31 mouse cellular contexts compared by ENCODE assay signal in genomic region chr11:59962590-59962989, GRCm38 (mm10). TPM values are rescaled to one million over a fixed set of nuclear protein-coding genes. Genes with fewer than 3 reads are reported as not detected.
DNase-seq lines count a peak whose midpoint lies in the region; ATAC-seq and TF ChIP-seq lines count a peak whose summit lies in the region.
"Had no signal": no experiment of that assay in that cellular context is flagged by ENCODE, and none has a peak within 500 bp of the region (broad histone marks: within the 10 kb centered on the region; RNA-seq: fewer than 3 reads in every experiment).

No protein-coding gene starts in this region.

- peak overlapping the region; percentile 26; the same call in 1 of the 2 replicates for H3K27ac ChIP-seq in heart, embryonic 10.5 days
- H3K27ac ChIP-seq in layer of hippocampus, adult 2 months: peak overlapping the region; percentile 88
- H3K27ac ChIP-seq in brown adipose tissue, adult 24 weeks (replicated peaks; ENCODE audit: low read depth, low read length): peak overlapping the region; percentile 61
- H3K27ac ChIP-seq in forebrain, embryonic 16.5 days (ENCODE audit: low read length): no peak overlapping the region
- H3K27ac ChIP-seq: embryonic facial prominence, embryonic 13.5 days; forebrain, embryonic 10.5 days; forebrain, embryonic 15.5 days; hindbrain, embryonic 12.5 days; hindbrain, postnatal 0 days; intestine, embryonic 15.5 days; limb, embryonic 10.5 days; limb, embryonic 15.5 days; liver, embryonic 14.5 days; lung, embryonic 15.5 days; midbrain, embryonic 13.5 days; neural tube, embryonic 13.5 days; stomach, postnatal 0 days had no signal

- H3K4me2 ChIP-seq in forebrain, embryonic 16.5 days (ENCODE audit: low read length): no peak overlapping the region
- H3K4me2 ChIP-seq: forebrain, embryonic 15.5 days; hindbrain, embryonic 12.5 days; midbrain, embryonic 13.5 days; neural tube, embryonic 13.5 days had no signal

- peaks cover 11% of the 10 kb centered on the region for H3K27me3 ChIP-seq in heart, embryonic 10.5 days (ENCODE audit: insufficient read depth, poor library complexity, severe bottlenecking)
- peaks cover 14% of the 10 kb centered on the region for H3K27me3 ChIP-seq in forebrain, embryonic 16.5 days (replicated peaks; ENCODE audit: control insufficient read depth, insufficient read depth, low read length)
- H3K27me3 ChIP-seq: CH12.LX had no signal

- no peak for ATAC-seq in forebrain, embryonic 16.5 days
- ATAC-seq: activated CD4-positive, CD25-positive, alpha-beta regulatory T cell, adult 4 months; forebrain, embryonic 15.5 days; hindbrain, postnatal 0 days; intestine, embryonic 15.5 days; midbrain, embryonic 13.5 days had no signal

- peaks cover 21% of the 10 kb centered on the region for H3K36me3 ChIP-seq in heart, embryonic 10.5 days
- H3K36me3 ChIP-seq in forebrain, embryonic 16.5 days (ENCODE audit: control insufficient read depth, insufficient read depth): peaks cover 10% of the 10 kb centered on the region; the same call in 1 of the 2 replicates

- TF ChIP-seq CTCF in layer of hippocampus, adult 2 months (conservative IDR thresholded peaks at IDR 0.05): no peak

- DNase-seq in adrenal gland, postnatal 10 days: peak; percentile 68
- DNase-seq in adrenal gland, postnatal 25 days: no peak
- no peak for DNase-seq in heart, embryonic 10.5 days (ENCODE audit: low spot score)
- no peak for DNase-seq in heart, postnatal 25 days (ENCODE audit: low spot score)
- no peak for DNase-seq in layer of hippocampus, adult 2 months (ENCODE audit: low spot score in 2 of 2)
- no peak for DNase-seq in layer of hippocampus, adult 18-20 months (ENCODE audit: low spot score in 2 of 2)
- DNase-seq: adrenal gland, adult 2 months; cerebellum, adult 18-20 months; cerebellum, postnatal 10 days; gastrocnemius, postnatal 10 days; kidney, adult 8-10 months; kidney, postnatal 4 days; lung, postnatal 36 days; right cerebral cortex, postnatal 4 days had no signal

- H3K9me3 ChIP-seq in heart, embryonic 10.5 days: no peaks in the 10 kb centered on the region
- H3K9me3 ChIP-seq in forebrain, embryonic 16.5 days (ENCODE audit: control insufficient read depth, low read length): no peaks in the 10 kb centered on the region
- H3K9me3 ChIP-seq: embryonic facial prominence, embryonic 13.5 days; forebrain, embryonic 10.5 days; forebrain, embryonic 15.5 days; hindbrain, embryonic 12.5 days; intestine, embryonic 15.5 days; limb, embryonic 10.5 days; limb, embryonic 15.5 days; lung, embryonic 15.5 days; midbrain, embryonic 13.5 days; neural tube, embryonic 13.5 days had no signal

- H3K9ac ChIP-seq in forebrain, embryonic 16.5 days (replicated peaks; ENCODE audit: low read depth, low read length): no peak overlapping the region
- H3K9ac ChIP-seq: forebrain, embryonic 15.5 days; hindbrain, embryonic 12.5 days; intestine, embryonic 15.5 days; limb, embryonic 15.5 days; liver, embryonic 14.5 days; lung, embryonic 15.5 days; midbrain, embryonic 13.5 days; neural tube, embryonic 13.5 days had no signal

- intact Hi-C loops in heart, postnatal 25 days (cut with DNase I): no loop called here

- no peak overlapping the region; the same call in 1 of the 2 replicates for H3K4me3 ChIP-seq in heart, embryonic 10.5 days
- peak overlapping the region; percentile 72 for H3K4me3 ChIP-seq in layer of hippocampus, adult 2 months
- H3K4me3 ChIP-seq in brown adipose tissue, adult 24 weeks (ENCODE audit: insufficient read depth, low read depth, low read length): peak overlapping the region; percentile 64
- H3K4me3 ChIP-seq in forebrain, embryonic 16.5 days (replicated peaks; ENCODE audit: low read length): no peak overlapping the region
- H3K4me3 ChIP-seq: forebrain, embryonic 15.5 days; intestine, embryonic 15.5 days; limb, embryonic 10.5 days; limb, embryonic 15.5 days; lung, embryonic 15.5 days; midbrain, embryonic 13.5 days; neural tube, embryonic 13.5 days had no signal

- H3K4me1 ChIP-seq in heart, embryonic 10.5 days: peaks cover 83% of the 10 kb centered on the region
- H3K4me1 ChIP-seq in brown adipose tissue, adult 24 weeks (ENCODE audit: control insufficient read depth, insufficient read depth, insufficient read length, low read length): 0 out of 2 replicates have a peak, but pooled peaks cover 4% of the 10 kb centered on the region
- peaks cover 20% of the 10 kb centered on the region for H3K4me1 ChIP-seq in forebrain, embryonic 16.5 days (replicated peaks; ENCODE audit: control insufficient read depth, insufficient read depth, low read length)

- WGBS in heart, embryonic 10.5 days: 62% methylated on average over 3 of the region's 3 CpGs
- 75% methylated on average over 3 of the region's 3 CpGs for WGBS in forebrain, embryonic 16.5 days

RNA-seq across cellular contexts. Expression of gene Rasd1, which starts 2.2 kb away (rescaled TPM):
- total RNA-seq in adrenal gland, postnatal 10 days (2021): 10 to 100 TPM; 36.7 to 62.2 TPM
- 21.7 and 26.5 TPM in 2 replicates for total RNA-seq in adrenal gland, postnatal 25 days (2021)
- polyA plus RNA-seq in heart, embryonic 10.5 days (2016; fragmentation: Nextera tagmentation; extraction: Ambion mirVana): 12.2 and 17.4 TPM in 2 replicates
- 1 to 10 TPM; 6.4 to 6.5 TPM for total RNA-seq in heart, postnatal 25 days (2021)
- 10 to 100 TPM; 55.7 to 61.0 TPM for total RNA-seq in layer of hippocampus, adult 2 months (2021)
- 10 to 100 TPM; 58.8 to 74.2 TPM for total RNA-seq in layer of hippocampus, adult 18-20 months (2021)
- 38.5 and 46.6 TPM in 2 replicates for polyA plus RNA-seq in brown adipose tissue, adult 24 weeks (2012; ENCODE audit: insufficient read depth, insufficient read length, missing spikeins)
- 0.51 and 1.1 TPM in 2 replicates for polyA plus RNA-seq in forebrain, embryonic 16.5 days (2015; fragmentation: Nextera tagmentation; extraction: Ambion mirVana)

RNA-seq across cellular contexts. Expression of gene Med9, which starts 14.6 kb away (rescaled TPM):
- total RNA-seq in adrenal gland, postnatal 10 days (2021): 10 to 100 TPM; 30.0 to 31.7 TPM
- total RNA-seq in adrenal gland, postnatal 25 days (2021): 26.5 and 32.9 TPM in 2 replicates
- polyA plus RNA-seq in heart, embryonic 10.5 days (2016; fragmentation: Nextera tagmentation; extraction: Ambion mirVana): 51.8 and 55.6 TPM in 2 replicates
- 10 to 100 TPM; 23.5 to 24.7 TPM for total RNA-seq in heart, postnatal 25 days (2021)
- total RNA-seq in layer of hippocampus, adult 2 months (2021): 10 to 100 TPM; 36.8 to 40.5 TPM
- 10 to 100 TPM; 42.6 to 43.5 TPM for total RNA-seq in layer of hippocampus, adult 18-20 months (2021)
- 18.2 and 21.6 TPM in 2 replicates for polyA plus RNA-seq in brown adipose tissue, adult 24 weeks (2012; ENCODE audit: insufficient read depth, insufficient read length, missing spikeins)
- 39.0 and 39.2 TPM in 2 replicates for polyA plus RNA-seq in forebrain, embryonic 16.5 days (2015; fragmentation: Nextera tagmentation; extraction: Ambion mirVana)

Comparison
In these comparisons a context has a peak if more than half of its experiments do, and no peak if none do; other contexts are left out.
1. H3K4me3 ChIP-seq: peak in layer of hippocampus, adult 2 months (single experiment) and brown adipose tissue, adult 24 weeks (single experiment); none in heart, embryonic 10.5 days (single experiment) and forebrain, embryonic 16.5 days (single experiment).